Mouse (Mus musculus): ENCODE measurements at regions not wholly inside any gene's neighbourhood (a gene's known extent, or its start where the extent isn't known, plus 50 kb on each side); places are given as distances from the start of the nearest gene placed in this dataset.

- H3K36me3 ChIP-seq, result no peaks in the 10 kb centered on the region
- DNase-seq (ENCODE audit: low spot score), result no peak
- H3K27me3 ChIP-seq (ENCODE audit: insufficient read depth, poor library complexity, severe bottlenecking), result no peaks in the 10 kb centered on the region
- H3K4me3 ChIP-seq, result no peak overlapping the region
- H3K27ac ChIP-seq, result no peak overlapping the region
- no peaks in the 10 kb centered on the region for H3K9me3 ChIP-seq
- 26% methylated on average over 3 of the region's 3 CpGs for WGBS
- no peaks in the 10 kb centered on the region for H3K4me1 ChIP-seq (replicated peaks)
Observed at GRCm38 (mm10) chr10:100685748-100686147, 95.5 kb downstream of the 1700017N19Rik start.

- Histone ChIP-seq H3K27ac (no peak overlapping the region), H3K4me3 (no peak overlapping the region), H3K4me1 (replicated peaks) (no peaks in the 10 kb centered on the region), H3K27me3 (ENCODE audit: insufficient read depth, poor library complexity, severe bottlenecking) (no peaks in the 10 kb centered on the region), H3K9me3 (no peaks in the 10 kb centered on the region), H3K36me3 (no peaks in the 10 kb centered on the region)
- 86% methylated on average over 2 of the region's 2 CpGs for WGBS
- no peak for DNase-seq (ENCODE audit: low spot score)
Observed at GRCm38 (mm10) chr10:100695944-100696343, 105.7 kb downstream of the 1700017N19Rik start.

GRCm38 (mm10) chr10:100699206-100699605 lies 108.9 kb downstream of the 1700017N19Rik start:
- no peaks in the 10 kb centered on the region for H3K27me3 ChIP-seq (ENCODE audit: insufficient read depth, poor library complexity, severe bottlenecking)
- H3K27ac ChIP-seq, result no peak overlapping the region
- H3K9me3 ChIP-seq, result no peaks in the 10 kb centered on the region
- no peak overlapping the region for H3K4me3 ChIP-seq
- 82% methylated on average over 4 of the region's 4 CpGs for WGBS
- no peak for DNase-seq (ENCODE audit: low spot score)
- H3K4me1 ChIP-seq (replicated peaks), result no peaks in the 10 kb centered on the region
- no peaks in the 10 kb centered on the region for H3K36me3 ChIP-seq

GRCm38 (mm10) chr10:100700281-100701205 lies 110.3 kb downstream of the 1700017N19Rik start:
- WGBS, result 82% methylated on average over 10 of the region's 10 CpGs
- no peak for DNase-seq (ENCODE audit: low spot score)
- no peaks in the 10 kb centered on the region for H3K9me3 ChIP-seq
- no peak overlapping the region for H3K27ac ChIP-seq
- no peak overlapping the region for H3K4me3 ChIP-seq
- H3K4me1 ChIP-seq (replicated peaks), result no peaks in the 10 kb centered on the region
- no peaks in the 10 kb centered on the region for H3K27me3 ChIP-seq (ENCODE audit: insufficient read depth, poor library complexity, severe bottlenecking)
- H3K36me3 ChIP-seq, result no peaks in the 10 kb centered on the region

- Histone ChIP-seq H3K4me3 (no peak overlapping the region), H3K4me1 (replicated peaks) (no peaks in the 10 kb centered on the region), H3K27me3 (ENCODE audit: insufficient read depth, poor library complexity, severe bottlenecking) (no peaks in the 10 kb centered on the region), H3K36me3 (no peaks in the 10 kb centered on the region), H3K9me3 (no peaks in the 10 kb centered on the region), H3K27ac (no peak overlapping the region)
- WGBS, result 90% methylated on average over 6 of the region's 6 CpGs
- DNase-seq (ENCODE audit: low spot score), result no peak
Observed at GRCm38 (mm10) chr10:100701938-100702337, 111.7 kb downstream of the 1700017N19Rik start.

GRCm38 (mm10) chr10:100716084-100716667 lies 125.9 kb downstream of the 1700017N19Rik start:
- H3K4me3 ChIP-seq, result no peak overlapping the region
- H3K27ac ChIP-seq, result no peak overlapping the region
- H3K9me3 ChIP-seq, result no peaks in the 10 kb centered on the region
- no peak for DNase-seq (ENCODE audit: low spot score)
- peaks cover 11% of the 10 kb centered on the region; the same call in 1 of the 2 replicates for H3K4me1 ChIP-seq (replicated peaks)
- WGBS, result 91% methylated on average over 7 of the region's 7 CpGs
- no peaks in the 10 kb centered on the region for H3K36me3 ChIP-seq
- H3K27me3 ChIP-seq (ENCODE audit: insufficient read depth, poor library complexity, severe bottlenecking), result no peaks in the 10 kb centered on the region

GRCm38 (mm10) chr10:100718574-100718973 lies 128.3 kb downstream of the 1700017N19Rik start:
- Histone ChIP-seq H3K4me1 (replicated peaks) (peaks cover 11% of the 10 kb centered on the region; the same call in 1 of the 2 replicates), H3K36me3 (no peaks in the 10 kb centered on the region), H3K27ac (no peak overlapping the region), H3K4me3 (no peak overlapping the region), H3K27me3 (ENCODE audit: insufficient read depth, poor library complexity, severe bottlenecking) (no peaks in the 10 kb centered on the region), H3K9me3 (no peaks in the 10 kb centered on the region)
- peak; percentile 40 for DNase-seq (ENCODE audit: low spot score)
- WGBS, result 17% methylated on average over 3 of the region's 3 CpGs

- no peaks in the 10 kb centered on the region for H3K36me3 ChIP-seq
- no peak overlapping the region for H3K27ac ChIP-seq
- H3K9me3 ChIP-seq, result no peaks in the 10 kb centered on the region
- no peaks in the 10 kb centered on the region for H3K27me3 ChIP-seq (ENCODE audit: insufficient read depth, poor library complexity, severe bottlenecking)
- 71% methylated on average over 8 of the region's 8 CpGs for WGBS
- no peaks in the 10 kb centered on the region for H3K4me1 ChIP-seq (replicated peaks)
- H3K4me3 ChIP-seq, result no peak overlapping the region
- DNase-seq (ENCODE audit: low spot score), result no peak
Observed at GRCm38 (mm10) chr10:100741269-100741668, 151.0 kb downstream of the 1700017N19Rik start.

GRCm38 (mm10) chr10:100742065-100742464 lies 151.8 kb downstream of the 1700017N19Rik start:
- peak; percentile 64 for DNase-seq (ENCODE audit: low spot score)
- no peaks in the 10 kb centered on the region for H3K9me3 ChIP-seq
- H3K36me3 ChIP-seq, result no peaks in the 10 kb centered on the region
- no peak overlapping the region for H3K27ac ChIP-seq
- no peak overlapping the region for H3K4me3 ChIP-seq
- 13% methylated on average over 7 of the region's 7 CpGs for WGBS
- no peaks in the 10 kb centered on the region for H3K4me1 ChIP-seq (replicated peaks)
- no peaks in the 10 kb centered on the region for H3K27me3 ChIP-seq (ENCODE audit: insufficient read depth, poor library complexity, severe bottlenecking)

GRCm38 (mm10) chr10:100746151-100746550 lies 155.9 kb downstream of the 1700017N19Rik start:
- Histone ChIP-seq H3K9me3 (no peaks in the 10 kb centered on the region), H3K27ac (no peak overlapping the region), H3K27me3 (ENCODE audit: insufficient read depth, poor library complexity, severe bottlenecking) (no peaks in the 10 kb centered on the region), H3K36me3 (no peaks in the 10 kb centered on the region), H3K4me1 (replicated peaks) (no peaks in the 10 kb centered on the region), H3K4me3 (no peak overlapping the region)
- no peak for DNase-seq (ENCODE audit: low spot score)
- WGBS, result 77% methylated on average over 7 of the region's 7 CpGs

- no peaks in the 10 kb centered on the region for H3K36me3 ChIP-seq
- 78% methylated on average over 5 of the region's 5 CpGs for WGBS
- H3K27ac ChIP-seq, result no peak overlapping the region
- no peaks in the 10 kb centered on the region for H3K27me3 ChIP-seq (ENCODE audit: insufficient read depth, poor library complexity, severe bottlenecking)
- no peak overlapping the region for H3K4me3 ChIP-seq
- no peaks in the 10 kb centered on the region for H3K9me3 ChIP-seq
- no peaks in the 10 kb centered on the region for H3K4me1 ChIP-seq (replicated peaks)
- DNase-seq (ENCODE audit: low spot score), result no peak
Observed at GRCm38 (mm10) chr10:100754957-100755356, 164.7 kb downstream of the 1700017N19Rik start.

- Histone ChIP-seq H3K36me3 (no peaks in the 10 kb centered on the region), H3K27me3 (ENCODE audit: insufficient read depth, poor library complexity, severe bottlenecking) (no peaks in the 10 kb centered on the region), H3K27ac (no peak overlapping the region), H3K4me1 (replicated peaks) (no peaks in the 10 kb centered on the region), H3K4me3 (no peak overlapping the region), H3K9me3 (no peaks in the 10 kb centered on the region)
- no peak for DNase-seq (ENCODE audit: low spot score)
Observed at GRCm38 (mm10) chr10:100774252-100774651, 184.0 kb downstream of the 1700017N19Rik start.

GRCm38 (mm10) chr10:100792166-100792565 lies 201.9 kb downstream of the 1700017N19Rik start:
- H3K36me3 ChIP-seq, result no peaks in the 10 kb centered on the region
- no peak for DNase-seq (ENCODE audit: low spot score)
- 72% methylated on average over 3 of the region's 3 CpGs for WGBS

More at GRCm38 (mm10) chr10:100792166-100792565, 201.9 kb downstream of the 1700017N19Rik start:
- Histone ChIP-seq H3K27ac (no peak overlapping the region), H3K9me3 (no peaks in the 10 kb centered on the region), H3K27me3 (ENCODE audit: insufficient read depth, poor library complexity, severe bottlenecking) (no peaks in the 10 kb centered on the region), H3K4me1 (replicated peaks) (no peaks in the 10 kb centered on the region), H3K4me3 (no peak overlapping the region)

All from hindbrain, embryonic 10.5 days (tissue).